Mouse (Mus musculus): ENCODE measurements around the gene Kcnq1. TPM values are rescaled to one million over a fixed set of nuclear protein-coding genes. Genes with fewer than 3 reads are reported as not detected.
A peak's percentile ranks its signal among the peaks of the same experiment; 100 is the strongest.

The Kcnq1 gene
- polyA plus RNA-seq, 1 experiment from 2014 or later, result 10.5 TPM

GRCm38 (mm10) chr7:143109696-143110095 is 3.5 kb downstream of the Kcnq1 start:
- ATAC-seq, result no peak
- no peaks in the 10 kb centered on the region for H3K9me3 ChIP-seq (ENCODE audit: control insufficient read depth)
- H3K36me3 ChIP-seq (ENCODE audit: control insufficient read depth, insufficient read depth), result no peaks in the 10 kb centered on the region
- no peak overlapping the region for H3K4me3 ChIP-seq (ENCODE audit: low read depth, low read length)
- no peak for TF ChIP-seq CTCF (IDR thresholded peaks at IDR 0.05; ENCODE audit: low read depth)
- 0 out of 2 replicates have a peak overlapping the region, but pooled peaks have one; percentile 26 for H3K9ac ChIP-seq (ENCODE audit: low read depth, low read length)
- peaks cover 22% of the 10 kb centered on the region for H3K27me3 ChIP-seq (replicated peaks; ENCODE audit: control insufficient read depth, insufficient read depth, low read length)
- peak overlapping the region; percentile 74 for H3K4me2 ChIP-seq (replicated peaks; ENCODE audit: low read depth)
- H3K4me1 ChIP-seq (replicated peaks; ENCODE audit: control insufficient read depth, insufficient read depth, low read length), result 0 out of 2 replicates have a peak, but pooled peaks cover 3% of the 10 kb centered on the region
- 40% methylated on average over 3 of the region's 3 CpGs for WGBS
- no peak overlapping the region for H3K27ac ChIP-seq (ENCODE audit: low read depth, low read length)

GRCm38 (mm10) chr7:143110803-143111202 is 4.6 kb downstream of the Kcnq1 start:
- no peak overlapping the region for H3K9ac ChIP-seq (ENCODE audit: low read depth, low read length)
- WGBS, result 37% methylated on average over 1 of the region's 1 CpGs
- H3K36me3 ChIP-seq (ENCODE audit: control insufficient read depth, insufficient read depth), result no peaks in the 10 kb centered on the region
- no peaks in the 10 kb centered on the region for H3K9me3 ChIP-seq (ENCODE audit: control insufficient read depth)
- 0 out of 2 replicates have a peak, but pooled peaks cover 3% of the 10 kb centered on the region for H3K4me1 ChIP-seq (replicated peaks; ENCODE audit: control insufficient read depth, insufficient read depth, low read length)
- H3K4me2 ChIP-seq (replicated peaks; ENCODE audit: low read depth), result no peak overlapping the region
- no peak; the same call in 1 of the 2 replicates for ATAC-seq
- peaks cover 22% of the 10 kb centered on the region for H3K27me3 ChIP-seq (replicated peaks; ENCODE audit: control insufficient read depth, insufficient read depth, low read length)
- TF ChIP-seq CTCF (IDR thresholded peaks at IDR 0.05; ENCODE audit: low read depth), result peak; percentile 68
- H3K27ac ChIP-seq (ENCODE audit: low read depth, low read length), result no peak overlapping the region
- H3K4me3 ChIP-seq (ENCODE audit: low read depth, low read length), result no peak overlapping the region

- peaks cover 14% of the 10 kb centered on the region for H3K27me3 ChIP-seq (replicated peaks; ENCODE audit: control insufficient read depth, insufficient read depth, low read length)
- H3K36me3 ChIP-seq (ENCODE audit: control insufficient read depth, insufficient read depth), result no peaks in the 10 kb centered on the region
- ATAC-seq, result no peak
- TF ChIP-seq CTCF (IDR thresholded peaks at IDR 0.05; ENCODE audit: low read depth), result no peak
- no peak overlapping the region for H3K4me3 ChIP-seq (ENCODE audit: low read depth, low read length)
- H3K9me3 ChIP-seq (ENCODE audit: control insufficient read depth), result no peaks in the 10 kb centered on the region
- H3K4me2 ChIP-seq (replicated peaks; ENCODE audit: low read depth), result no peak overlapping the region
- 50% methylated on average over 4 of the region's 4 CpGs for WGBS
- no peak overlapping the region for H3K27ac ChIP-seq (ENCODE audit: low read depth, low read length)
- H3K4me1 ChIP-seq (replicated peaks; ENCODE audit: control insufficient read depth, insufficient read depth, low read length), result 0 out of 2 replicates have a peak, but pooled peaks cover 3% of the 10 kb centered on the region
- H3K9ac ChIP-seq (ENCODE audit: low read depth, low read length), result no peak overlapping the region
Observed at GRCm38 (mm10) chr7:143111719-143112118, 5.6 kb downstream of the Kcnq1 start.

GRCm38 (mm10) chr7:143112395-143112794 is 6.2 kb downstream of the Kcnq1 start:
- H3K27ac ChIP-seq (ENCODE audit: low read depth, low read length), result no peak overlapping the region
- ATAC-seq, result no peak
- TF ChIP-seq CTCF (IDR thresholded peaks at IDR 0.05; ENCODE audit: low read depth), result no peak

GRCm38 (mm10) chr7:143114773-143115172 is 8.6 kb downstream of the Kcnq1 start:
- no peak for ATAC-seq
- H3K4me1 ChIP-seq (replicated peaks; ENCODE audit: control insufficient read depth, insufficient read depth, low read length), result 0 out of 2 replicates have a peak, but pooled peaks cover 4% of the 10 kb centered on the region

More at GRCm38 (mm10) chr7:143112395-143112794, 6.2 kb downstream of the Kcnq1 start:
- WGBS, result 13% methylated on average over 1 of the region's 1 CpGs
- H3K36me3 ChIP-seq (ENCODE audit: control insufficient read depth, insufficient read depth), result no peaks in the 10 kb centered on the region
- peaks cover 8% of the 10 kb centered on the region for H3K27me3 ChIP-seq (replicated peaks; ENCODE audit: control insufficient read depth, insufficient read depth, low read length)
- no peak overlapping the region for H3K4me2 ChIP-seq (replicated peaks; ENCODE audit: low read depth)
- no peak overlapping the region for H3K4me3 ChIP-seq (ENCODE audit: low read depth, low read length)
- no peak overlapping the region for H3K9ac ChIP-seq (ENCODE audit: low read depth, low read length)
- no peaks in the 10 kb centered on the region for H3K9me3 ChIP-seq (ENCODE audit: control insufficient read depth)
- 0 out of 2 replicates have a peak, but pooled peaks cover 3% of the 10 kb centered on the region for H3K4me1 ChIP-seq (replicated peaks; ENCODE audit: control insufficient read depth, insufficient read depth, low read length)

GRCm38 (mm10) chr7:143116521-143116920 is 10.4 kb downstream of the Kcnq1 start:
- Histone ChIP-seq H3K9me3 (ENCODE audit: control insufficient read depth) (no peaks in the 10 kb centered on the region), H3K36me3 (ENCODE audit: control insufficient read depth, insufficient read depth) (no peaks in the 10 kb centered on the region), H3K27ac (ENCODE audit: low read depth, low read length) (no peak overlapping the region), H3K4me1 (replicated peaks; ENCODE audit: control insufficient read depth, insufficient read depth, low read length) (peaks cover 6% of the 10 kb centered on the region; the same call in 1 of the 2 replicates), H3K27me3 (replicated peaks; ENCODE audit: control insufficient read depth, insufficient read depth, low read length) (no peaks in the 10 kb centered on the region), H3K9ac (ENCODE audit: low read depth, low read length) (no peak overlapping the region), H3K4me3 (ENCODE audit: low read depth, low read length) (no peak overlapping the region), H3K4me2 (replicated peaks; ENCODE audit: low read depth) (no peak overlapping the region)
- 67% methylated on average over 5 of the region's 5 CpGs for WGBS
- no peak for TF ChIP-seq CTCF (IDR thresholded peaks at IDR 0.05; ENCODE audit: low read depth)
- ATAC-seq, result no peak

More at GRCm38 (mm10) chr7:143114773-143115172, 8.6 kb downstream of the Kcnq1 start:
- peak; percentile 43 for TF ChIP-seq CTCF (IDR thresholded peaks at IDR 0.05; ENCODE audit: low read depth)
- no peak overlapping the region for H3K4me3 ChIP-seq (ENCODE audit: low read depth, low read length)
- H3K4me2 ChIP-seq (replicated peaks; ENCODE audit: low read depth), result no peak overlapping the region
- no peaks in the 10 kb centered on the region for H3K27me3 ChIP-seq (replicated peaks; ENCODE audit: control insufficient read depth, insufficient read depth, low read length)
- H3K9me3 ChIP-seq (ENCODE audit: control insufficient read depth), result no peaks in the 10 kb centered on the region
- H3K9ac ChIP-seq (ENCODE audit: low read depth, low read length), result no peak overlapping the region
- no peaks in the 10 kb centered on the region for H3K36me3 ChIP-seq (ENCODE audit: control insufficient read depth, insufficient read depth)
- H3K27ac ChIP-seq (ENCODE audit: low read depth, low read length), result no peak overlapping the region
